Mouse (Mus musculus): ENCODE results near the gene Pygo1. TPM values are rescaled to one million over a fixed set of nuclear protein-coding genes. Genes with fewer than 3 reads are reported as not detected.

Gene Pygo1
- polyA plus RNA-seq, 2 experiments = 8.4 to 11.0 TPM

- H3K27ac ChIP-seq (replicated peaks; ENCODE audit: low read depth, low read length) = no peak overlapping the region
- DNase-seq (ENCODE audit: low spot score) = no peak
These were observed 45.1 kb upstream of the Pygo1 start for GRCm38 (mm10) chr9:72880225-72880960.

DNA sequence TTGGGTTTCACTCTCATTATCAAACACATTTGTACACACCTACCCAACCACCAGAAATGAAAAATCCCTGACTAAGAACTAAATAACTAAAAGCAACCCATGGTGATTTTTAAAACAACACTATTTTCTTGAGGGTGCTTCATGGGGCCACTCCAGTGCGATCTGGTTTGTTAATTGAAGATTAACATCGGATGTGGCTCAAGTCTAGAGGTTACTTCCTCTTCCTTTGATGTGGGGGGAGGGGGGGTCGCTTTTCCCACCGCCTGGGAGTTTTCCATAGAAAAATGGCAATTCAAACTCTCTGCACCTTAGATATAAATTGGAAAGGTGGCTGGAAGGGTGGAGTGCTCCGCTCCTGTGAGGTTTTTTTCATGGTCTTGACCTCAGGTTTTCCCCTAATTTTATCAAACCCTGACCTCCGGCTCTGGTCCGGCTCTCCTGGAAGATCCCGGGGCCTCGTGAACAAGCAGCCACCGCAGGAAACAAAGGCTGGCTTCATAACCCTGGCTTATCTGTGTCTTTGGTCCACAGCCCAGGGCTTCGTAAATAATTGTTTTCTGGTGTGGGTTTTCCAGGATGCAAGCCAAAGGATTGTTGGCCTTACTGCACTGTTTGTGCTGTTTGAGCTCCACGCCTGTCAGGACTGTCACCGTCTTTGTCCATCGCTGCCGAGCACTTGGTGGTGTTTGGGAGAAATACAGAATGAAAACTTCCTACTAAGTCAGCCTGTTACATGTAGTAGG is 44.2 kb upstream of the Pygo1 start:
- TF ChIP-seq POLR2A (IDR thresholded peaks at IDR 0.05; ENCODE audit: borderline replicate concordance, extremely low read depth, insufficient read depth, insufficient read length) = no peak
- no peak overlapping the region for H3K9ac ChIP-seq (ENCODE audit: low read depth, low read length, severe bottlenecking)
- no peaks in the 10 kb centered on the region for H3K9me3 ChIP-seq (ENCODE audit: control insufficient read depth, low read length)
- H3K36me3 ChIP-seq (ENCODE audit: control insufficient read depth, insufficient read depth, low read length) = no peaks in the 10 kb centered on the region
- H3K27me3 ChIP-seq (ENCODE audit: control insufficient read depth, insufficient read depth, low read length) = no peaks in the 10 kb centered on the region
- DNase-seq (ENCODE audit: low spot score) = peak; percentile 20
- H3K4me2 ChIP-seq (replicated peaks; ENCODE audit: low read depth, low read length, severe bottlenecking) = no peak overlapping the region; the same call in 1 of the 2 replicates
- no peak overlapping the region for H3K4me3 ChIP-seq (replicated peaks; ENCODE audit: low read length)
- ATAC-seq (ENCODE audit: low FRiP score, low read depth) = no peak
- no peak overlapping the region for H3K27ac ChIP-seq (replicated peaks; ENCODE audit: low read depth, low read length)
- 26% methylated on average over 15 of the region's 15 CpGs for WGBS
- peaks cover 15% of the 10 kb centered on the region for H3K4me1 ChIP-seq (ENCODE audit: control insufficient read depth, insufficient read depth, low read length)

More at GRCm38 (mm10) chr9:72880225-72880960, 45.1 kb upstream of the Pygo1 start:
- Histone ChIP-seq H3K27me3 (ENCODE audit: control insufficient read depth, insufficient read depth, low read length) (no peaks in the 10 kb centered on the region), H3K4me2 (replicated peaks; ENCODE audit: low read depth, low read length, severe bottlenecking) (no peak overlapping the region), H3K4me3 (replicated peaks; ENCODE audit: low read length) (no peak overlapping the region), H3K9me3 (ENCODE audit: control insufficient read depth, low read length) (no peaks in the 10 kb centered on the region), H3K36me3 (ENCODE audit: control insufficient read depth, insufficient read depth, low read length) (no peaks in the 10 kb centered on the region), H3K9ac (ENCODE audit: low read depth, low read length, severe bottlenecking) (no peak overlapping the region), H3K4me1 (ENCODE audit: control insufficient read depth, insufficient read depth, low read length) (peaks cover 15% of the 10 kb centered on the region)
- no peak for TF ChIP-seq POLR2A (IDR thresholded peaks at IDR 0.05; ENCODE audit: borderline replicate concordance, extremely low read depth, insufficient read depth, insufficient read length)
- ATAC-seq (ENCODE audit: low FRiP score, low read depth) = no peak
- WGBS = 45% methylated on average over 16 of the region's 16 CpGs

GRCm38 (mm10) chr9:72883940-72884339 is 41.5 kb upstream of the Pygo1 start:
- Histone ChIP-seq H3K36me3 (ENCODE audit: control insufficient read depth, insufficient read depth, low read length) (no peaks in the 10 kb centered on the region), H3K4me3 (replicated peaks; ENCODE audit: low read length) (no peak overlapping the region), H3K4me2 (replicated peaks; ENCODE audit: low read depth, low read length, severe bottlenecking) (no peak overlapping the region), H3K9ac (ENCODE audit: low read depth, low read length, severe bottlenecking) (no peak overlapping the region), H3K27ac (replicated peaks; ENCODE audit: low read depth, low read length) (no peak overlapping the region), H3K4me1 (ENCODE audit: control insufficient read depth, insufficient read depth, low read length) (peaks cover 9% of the 10 kb centered on the region), H3K27me3 (ENCODE audit: control insufficient read depth, insufficient read depth, low read length) (no peaks in the 10 kb centered on the region), H3K9me3 (ENCODE audit: control insufficient read depth, low read length) (no peaks in the 10 kb centered on the region)
- WGBS = 10% methylated on average over 3 of the region's 3 CpGs
- no peak for TF ChIP-seq POLR2A (IDR thresholded peaks at IDR 0.05; ENCODE audit: borderline replicate concordance, extremely low read depth, insufficient read depth, insufficient read length)
- peak; percentile 69 for ATAC-seq (ENCODE audit: low FRiP score, low read depth)
- peak; percentile 77 for DNase-seq (ENCODE audit: low spot score)

DNA sequence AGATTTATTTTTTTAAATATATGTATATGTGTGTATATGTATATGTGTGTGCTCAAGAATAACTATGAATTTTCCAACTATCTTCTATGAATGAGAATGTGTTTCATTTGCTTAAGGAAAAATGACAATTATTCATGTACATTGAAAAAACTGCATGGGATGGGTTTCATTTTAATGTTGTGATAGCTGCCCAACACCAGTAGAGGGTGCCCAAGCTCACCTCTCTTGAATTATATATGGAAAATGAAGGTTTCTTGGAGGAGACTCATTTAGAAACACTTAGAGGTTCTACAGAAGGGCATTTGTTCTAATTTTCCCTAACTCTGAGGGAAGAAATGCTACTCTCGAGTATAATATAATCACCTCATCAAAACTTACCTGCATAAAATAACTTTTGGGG is 35.7 kb upstream of the Pygo1 start:
- Histone ChIP-seq H3K27ac (replicated peaks; ENCODE audit: low read depth, low read length) (no peak overlapping the region), H3K4me1 (ENCODE audit: control insufficient read depth, insufficient read depth, low read length) (no peaks in the 10 kb centered on the region), H3K4me3 (replicated peaks; ENCODE audit: low read length) (no peak overlapping the region), H3K36me3 (ENCODE audit: control insufficient read depth, insufficient read depth, low read length) (no peaks in the 10 kb centered on the region), H3K9ac (ENCODE audit: low read depth, low read length, severe bottlenecking) (no peak overlapping the region), H3K27me3 (ENCODE audit: control insufficient read depth, insufficient read depth, low read length) (no peaks in the 10 kb centered on the region), H3K9me3 (ENCODE audit: control insufficient read depth, low read length) (no peaks in the 10 kb centered on the region), H3K4me2 (replicated peaks; ENCODE audit: low read depth, low read length, severe bottlenecking) (no peak overlapping the region)
- no peak for TF ChIP-seq POLR2A (IDR thresholded peaks at IDR 0.05; ENCODE audit: borderline replicate concordance, extremely low read depth, insufficient read depth, insufficient read length)
- DNase-seq (ENCODE audit: low spot score) = peak; percentile 42
- no peak for ATAC-seq (ENCODE audit: low FRiP score, low read depth)
- WGBS = 70% methylated on average over 1 of the region's 1 CpGs

GRCm38 (mm10) chr9:72890499-72891085 is 34.9 kb upstream of the Pygo1 start:
- Histone ChIP-seq H3K27me3 (ENCODE audit: control insufficient read depth, insufficient read depth, low read length) (no peaks in the 10 kb centered on the region), H3K36me3 (ENCODE audit: control insufficient read depth, insufficient read depth, low read length) (no peaks in the 10 kb centered on the region), H3K4me2 (replicated peaks; ENCODE audit: low read depth, low read length, severe bottlenecking) (no peak overlapping the region), H3K4me3 (replicated peaks; ENCODE audit: low read length) (no peak overlapping the region), H3K27ac (replicated peaks; ENCODE audit: low read depth, low read length) (no peak overlapping the region), H3K9ac (ENCODE audit: low read depth, low read length, severe bottlenecking) (no peak overlapping the region), H3K9me3 (ENCODE audit: control insufficient read depth, low read length) (no peaks in the 10 kb centered on the region), H3K4me1 (ENCODE audit: control insufficient read depth, insufficient read depth, low read length) (no peaks in the 10 kb centered on the region)
- TF ChIP-seq POLR2A (IDR thresholded peaks at IDR 0.05; ENCODE audit: borderline replicate concordance, extremely low read depth, insufficient read depth, insufficient read length) = no peak
- ATAC-seq (ENCODE audit: low FRiP score, low read depth) (no peak), DNase-seq (ENCODE audit: low spot score) (no peak)
- WGBS = 61% methylated on average over 10 of the region's 10 CpGs
